Mouse (Mus musculus) cerebellum, adult 2 months (tissue): ENCODE measurements at regions not wholly inside any gene's neighbourhood (a gene's known extent, or its start where the extent isn't known, plus 50 kb on each side); places are given as distances from the start of the nearest gene placed in this dataset.

ENCODE experiments used
- DNase-seq, 2 experiments: peaks; one replicate each; pipeline ENCODE4 v3.0.0; 2021
- H3K27ac ChIP-seq: fragments of 200-500 bp; 2 replicates; pipeline ENCODE4 v1.5.1; 2012; ENCODE audit warnings: low read length, control low read depth, inconsistent platforms; ENCODE audit not compliant: insufficient read depth
- H3K27me3 ChIP-seq: fragments of 200-500 bp; 2 replicates; pipeline ENCODE4 v1.6.1; 2012; ENCODE audit warnings: inconsistent platforms, mild to moderate bottlenecking, low read length, moderate library complexity; ENCODE audit not compliant: control insufficient read depth, insufficient read depth
- H3K4me1 ChIP-seq: fragments of 200-500 bp; 2 replicates; pipeline ENCODE4 v1.6.1; 2011; ENCODE audit warnings: low read length; ENCODE audit not compliant: control insufficient read depth, insufficient read depth
- H3K4me3 ChIP-seq: fragments of 200-500 bp; replicated peaks from 2 replicates; pipeline ENCODE3; 2011; ENCODE audit warnings: mild to moderate bottlenecking, low read depth, low read length, control low read depth; ENCODE audit not compliant: insufficient read depth
- CTCF ChIP-seq: fragments of 200-500 bp; IDR thresholded peaks from 2 replicates; pipeline ENCODE4 v1.5.1; 2011; ENCODE audit warnings: low read depth, mild to moderate bottlenecking, control low read depth, low read length, moderate library complexity, borderline replicate concordance; ENCODE audit not compliant: insufficient read depth
- POLR2A ChIP-seq: fragments of 200-500 bp; IDR thresholded peaks from 2 replicates; pipeline ENCODE4 v1.6.1; 2011; ENCODE audit warnings: low read length, control low read depth, borderline replicate concordance; ENCODE audit not compliant: insufficient read depth
- WGBS: fragments of 180-500 bp; shearing (Covaris S2); methylation state at CpG from one replicate; pipeline ENCODE4 v1.1.7; 2018; 5-methylcytosine and 5-hydroxymethylcytosine counted together

DNA sequence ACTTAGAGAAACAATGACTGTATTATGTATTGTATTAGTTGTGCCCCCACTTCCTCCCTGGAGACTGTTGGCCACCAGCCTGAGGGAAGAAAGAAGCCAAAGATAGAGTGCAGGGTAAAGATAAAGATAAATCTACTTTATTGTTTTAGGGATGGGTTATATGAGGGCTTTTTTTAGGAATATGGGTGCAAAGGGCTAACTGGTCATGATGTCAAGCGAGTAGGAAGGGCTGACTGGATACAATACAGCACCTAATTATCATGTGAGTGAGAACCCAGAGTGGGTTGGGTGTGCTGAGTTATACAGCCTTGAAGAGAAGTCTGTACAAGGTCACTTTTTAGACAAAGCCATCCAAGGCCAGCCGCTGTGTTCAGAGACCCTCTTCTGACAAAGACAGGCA lies 356.1 kb upstream of the Clec14a start:
- no peaks in the 10 kb centered on the region for H3K27me3 ChIP-seq
- no peaks in the 10 kb centered on the region for H3K4me1 ChIP-seq
- no peak for DNase-seq
- H3K27ac ChIP-seq: no peak overlapping the region
- H3K4me3 ChIP-seq: no peak overlapping the region
- 76% methylated on average over 2 of the region's 2 CpGs for WGBS
- TF ChIP-seq CTCF (no peak), POLR2A (no peak)

DNA sequence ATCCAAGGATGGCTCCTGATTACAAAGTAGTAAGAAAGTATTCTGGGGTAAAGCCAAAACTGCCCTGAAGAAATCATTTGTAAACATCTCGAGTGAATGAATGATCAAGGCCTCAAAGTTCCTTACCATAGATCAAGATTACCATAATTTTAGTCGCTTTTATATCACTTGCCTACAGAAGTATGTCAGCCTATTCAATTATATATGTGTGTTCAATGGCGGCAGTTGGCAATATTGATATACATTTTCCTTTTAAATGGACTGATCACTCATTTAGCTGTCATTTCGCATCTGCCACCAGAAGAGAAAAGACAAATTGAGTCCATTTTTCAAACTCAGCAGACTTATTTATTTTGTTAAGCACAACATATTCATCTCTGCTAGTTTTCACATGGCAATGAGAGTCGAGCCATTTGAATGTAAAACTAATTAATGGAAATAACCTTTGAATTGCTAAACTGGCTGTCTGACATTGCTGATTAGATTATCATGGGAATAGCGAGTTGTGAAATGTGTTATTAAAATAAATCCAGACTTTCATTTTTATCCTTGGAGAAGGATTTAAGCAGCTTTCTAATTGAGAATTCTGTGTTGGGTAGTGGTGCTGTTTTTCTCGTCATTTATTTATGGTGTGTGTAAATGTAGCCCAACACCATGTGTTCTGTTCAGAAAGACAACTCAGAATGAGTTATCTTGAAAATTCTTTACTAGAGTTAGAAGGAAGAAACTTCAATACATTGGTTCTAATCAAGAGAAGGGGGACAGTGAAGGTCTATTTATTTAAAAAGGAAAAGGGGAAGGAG lies 350.6 kb upstream of the Clec14a start:
- 91% methylated on average over 7 of the region's 7 CpGs for WGBS
- H3K4me3 ChIP-seq: no peak overlapping the region
- no peak for TF ChIP-seq CTCF
- TF ChIP-seq POLR2A: no peak
- DNase-seq: no peak
- no peaks in the 10 kb centered on the region for H3K4me1 ChIP-seq
- no peak overlapping the region for H3K27ac ChIP-seq
- no peaks in the 10 kb centered on the region for H3K27me3 ChIP-seq

DNA sequence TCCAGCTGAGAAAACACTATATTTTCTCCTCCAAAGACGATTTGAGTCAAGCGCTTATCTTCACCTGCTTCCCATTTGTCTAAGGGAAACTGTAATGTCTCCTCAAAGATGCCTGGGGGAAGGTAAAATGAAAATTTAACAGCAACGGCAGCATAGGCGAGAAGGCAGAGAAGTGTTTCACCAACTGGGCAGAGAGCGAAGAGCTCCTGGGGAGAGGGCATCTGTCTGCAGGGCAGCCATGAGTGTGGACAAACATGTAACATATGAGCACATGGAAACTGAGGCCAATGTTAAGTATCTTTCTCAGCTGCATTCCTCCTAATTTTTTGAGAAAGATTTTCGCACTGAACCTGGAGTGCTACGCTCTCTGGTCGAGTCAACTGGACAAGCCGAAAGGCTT lies 325.7 kb upstream of the Clec14a start:
- TF ChIP-seq POLR2A (no peak), CTCF (no peak)
- H3K4me3 ChIP-seq: no peak overlapping the region
- WGBS: 21% methylated on average over 9 of the region's 9 CpGs
- H3K4me1 ChIP-seq: no peaks in the 10 kb centered on the region
- H3K27me3 ChIP-seq: no peaks in the 10 kb centered on the region
- no peak overlapping the region for H3K27ac ChIP-seq
- DNase-seq: no peak

DNA sequence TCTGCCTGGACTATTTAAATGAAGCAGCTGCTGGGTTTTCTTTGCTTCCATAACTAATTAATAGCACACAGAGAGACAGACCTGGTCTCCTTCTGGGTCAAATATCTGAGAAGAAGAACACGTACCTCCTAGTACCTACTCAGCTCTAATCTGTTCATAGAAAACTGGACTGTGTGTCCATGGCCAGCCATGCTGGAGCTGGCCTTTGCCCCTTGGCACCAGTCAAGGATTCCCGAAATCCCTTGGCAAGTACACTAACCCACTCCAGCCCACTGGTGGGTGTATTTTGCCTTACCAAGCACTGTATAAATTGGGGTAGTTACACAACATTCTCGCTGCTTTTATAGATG lies 322.4 kb upstream of the Clec14a start:
- H3K4me1 ChIP-seq: no peaks in the 10 kb centered on the region
- 39% methylated on average over 3 of the region's 3 CpGs for WGBS
- no peak overlapping the region for H3K4me3 ChIP-seq
- no peak for DNase-seq
- TF ChIP-seq POLR2A (no peak), CTCF (no peak)
- H3K27ac ChIP-seq: no peak overlapping the region
- no peaks in the 10 kb centered on the region for H3K27me3 ChIP-seq

DNA sequence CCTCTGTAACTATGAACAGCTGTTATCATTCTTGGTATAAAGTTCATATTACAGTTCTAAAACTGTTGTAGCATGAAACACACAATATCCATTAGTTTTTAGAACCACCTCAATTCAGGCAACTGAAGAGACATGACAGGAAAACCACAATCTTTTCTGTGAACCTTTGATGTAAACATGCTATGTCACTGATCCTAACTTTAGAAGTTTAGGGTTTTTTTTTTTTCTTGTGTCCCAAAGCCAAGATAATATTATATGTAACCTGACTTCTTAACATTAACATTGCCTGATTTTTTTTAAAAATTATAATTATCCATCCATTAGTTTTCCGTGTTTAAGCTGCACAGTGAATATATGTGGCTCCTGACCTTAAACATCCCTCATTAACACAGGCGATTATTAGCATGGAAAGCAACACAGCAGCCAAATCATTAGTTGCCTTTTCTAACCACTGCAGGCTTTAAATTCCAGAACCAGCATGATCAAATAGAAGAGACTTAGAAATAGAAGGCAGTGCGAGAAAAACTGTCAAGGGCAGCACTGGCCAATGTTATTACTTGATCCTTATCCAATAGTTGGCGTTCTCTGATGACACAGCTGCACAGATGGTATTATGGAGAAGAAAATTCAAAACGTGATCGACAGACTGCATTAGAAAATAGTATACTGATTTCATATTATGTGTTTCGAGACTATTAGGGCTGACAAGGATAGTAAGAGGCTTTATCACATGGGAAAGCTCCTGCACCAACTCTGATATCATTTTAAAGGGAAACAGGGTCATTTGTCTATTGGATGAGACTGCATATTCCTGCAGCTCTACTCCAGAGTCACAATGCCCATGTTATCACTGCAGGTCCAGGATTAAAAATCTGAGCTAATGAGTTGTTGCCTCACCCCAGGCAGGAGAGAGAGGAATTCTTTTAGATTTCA lies 321.7 kb upstream of the Clec14a start:
- no peaks in the 10 kb centered on the region for H3K4me1 ChIP-seq
- H3K4me3 ChIP-seq: no peak overlapping the region
- no peaks in the 10 kb centered on the region for H3K27me3 ChIP-seq
- no peak for DNase-seq
- 14% methylated on average over 7 of the region's 7 CpGs for WGBS
- no peak overlapping the region for H3K27ac ChIP-seq
- no peak for TF ChIP-seq CTCF
- no peak for TF ChIP-seq POLR2A

DNA sequence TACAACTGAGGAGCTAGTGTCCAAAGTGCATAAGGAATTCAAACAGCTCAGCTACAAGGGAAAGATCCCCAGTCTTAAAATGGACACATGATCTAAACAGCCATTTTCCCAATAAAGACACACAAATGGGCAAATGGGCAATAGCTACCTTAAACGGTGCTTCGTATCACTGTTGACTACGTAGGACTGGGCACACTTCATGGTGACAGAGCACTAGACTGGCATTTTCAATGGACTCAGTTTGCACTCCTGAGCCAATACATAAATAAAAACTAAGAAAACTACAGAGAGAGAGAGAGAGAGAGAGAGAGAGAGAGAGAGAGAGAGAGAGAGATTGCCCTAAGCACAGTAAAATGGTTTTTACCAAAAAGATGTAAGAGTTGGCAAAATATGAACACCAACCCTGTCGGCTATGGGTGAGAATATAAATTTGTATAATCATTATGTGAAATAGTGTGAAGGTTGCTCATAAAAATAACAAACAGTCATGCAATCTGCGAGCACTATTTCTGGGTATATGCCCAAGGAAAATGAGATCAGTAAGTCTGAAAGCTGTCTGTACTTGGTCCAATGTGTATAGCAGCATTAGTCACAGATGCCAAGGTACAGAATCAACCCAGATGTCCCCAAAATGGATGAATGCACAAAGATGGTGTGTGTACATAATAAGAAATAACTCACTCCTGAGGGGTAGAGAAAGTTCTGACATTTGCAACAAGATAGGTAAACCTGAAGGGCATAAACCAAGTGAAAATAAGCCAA lies 312.9 kb upstream of the Clec14a start:
- WGBS: 64% methylated on average over 5 of the region's 5 CpGs
- Histone ChIP-seq H3K27me3 (no peaks in the 10 kb centered on the region), H3K4me1 (no peaks in the 10 kb centered on the region), H3K4me3 (no peak overlapping the region), H3K27ac (no peak overlapping the region)
- TF ChIP-seq CTCF (no peak), POLR2A (no peak)
- no peak for DNase-seq

DNA sequence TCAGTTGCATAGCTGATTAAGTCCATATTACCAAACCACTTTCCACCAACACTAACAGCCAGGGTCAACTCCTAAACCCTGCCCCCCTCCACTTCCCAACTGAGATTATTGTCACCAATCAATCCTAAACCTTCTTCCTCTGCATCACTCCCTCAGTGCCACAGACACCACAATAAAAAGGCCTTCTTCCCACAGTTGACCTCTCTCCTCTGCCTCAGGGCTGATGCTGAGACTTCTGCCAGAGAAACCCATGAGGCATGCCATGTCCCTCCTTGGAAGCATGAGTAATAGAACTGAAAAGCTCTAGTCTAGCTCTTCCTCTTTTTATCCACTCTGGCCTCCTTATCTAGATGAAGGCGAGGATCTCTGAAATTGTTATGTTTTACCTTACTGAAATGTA lies 300.0 kb upstream of the Clec14a start:
- Histone ChIP-seq H3K4me3 (no peak overlapping the region), H3K27ac (no peak overlapping the region), H3K27me3 (no peaks in the 10 kb centered on the region), H3K4me1 (no peaks in the 10 kb centered on the region)
- DNase-seq: no peak
- TF ChIP-seq POLR2A: no peak
- TF ChIP-seq CTCF: no peak
- WGBS: 92% methylated on average over 1 of the region's 1 CpGs
